In the genomic region with DNA sequence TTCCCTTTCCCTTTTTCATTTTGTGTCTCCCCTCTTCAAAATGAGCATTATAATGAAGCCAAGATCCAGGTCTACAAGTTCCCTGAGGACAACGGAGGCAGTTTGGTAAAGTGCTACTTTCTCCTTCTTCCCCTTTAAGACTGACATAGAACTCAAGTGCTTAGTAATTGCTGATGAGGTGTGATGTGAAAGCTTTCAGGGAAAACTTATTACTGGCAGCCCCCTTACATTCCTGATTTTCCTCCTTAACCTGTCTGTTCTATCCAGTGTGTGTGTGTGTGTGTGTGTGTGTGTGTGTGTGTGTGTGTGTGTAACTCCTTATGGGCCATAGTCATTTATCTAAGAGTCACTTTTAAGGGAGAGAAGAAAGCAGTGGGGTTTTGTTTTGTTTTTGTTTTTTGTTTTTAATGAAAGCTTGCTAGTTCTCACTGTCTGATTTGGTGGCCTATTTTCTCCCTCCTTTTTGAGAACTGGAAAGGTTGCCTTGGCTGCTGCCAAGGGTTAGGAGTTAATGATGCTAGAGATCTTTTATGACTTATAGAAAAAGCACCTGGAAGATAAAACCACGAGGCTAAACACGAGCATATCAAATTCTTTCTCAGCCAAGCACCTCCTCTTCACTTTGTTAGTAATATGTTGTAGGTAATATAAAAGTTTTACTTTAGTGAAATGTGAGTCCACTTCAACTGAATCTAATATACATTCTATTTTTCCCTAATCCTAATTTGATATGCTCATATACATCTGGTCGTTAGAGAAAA, we compare ENCODE assay signal across 8 mouse cellular contexts.
DNase-seq lines count a peak whose midpoint lies in the region; ATAC-seq and TF ChIP-seq lines count a peak whose summit lies in the region.

No protein-coding gene starts in this region.

- peak overlapping the region; percentile 91 for H3K4me2 ChIP-seq in heart, embryonic 12.5 days
- H3K4me2 ChIP-seq in hindbrain, postnatal 0 days (ENCODE audit: low read depth, low read length), result peak overlapping the region; percentile 65
- H3K4me2 ChIP-seq in midbrain, embryonic 12.5 days (replicated peaks), result peak overlapping the region; percentile 88

- H3K4me1 ChIP-seq in heart, embryonic 12.5 days (replicated peaks), result peaks cover 26% of the 10 kb centered on the region
- H3K4me1 ChIP-seq in embryonic facial prominence, embryonic 10.5 days, result peaks cover 22% of the 10 kb centered on the region
- H3K4me1 ChIP-seq in hindbrain, postnatal 0 days (ENCODE audit: insufficient read depth, low read length), result no peaks in the 10 kb centered on the region
- H3K4me1 ChIP-seq in midbrain, embryonic 12.5 days, result 0 out of 2 replicates have a peak, but pooled peaks cover 2% of the 10 kb centered on the region

- H3K4me3 ChIP-seq in heart, embryonic 12.5 days, result peak overlapping the region; percentile 73
- H3K4me3 ChIP-seq in embryonic facial prominence, embryonic 10.5 days, result peak overlapping the region; percentile 64
- peak overlapping the region; percentile 41 for H3K4me3 ChIP-seq in hindbrain, postnatal 0 days (ENCODE audit: low read length)
- peak overlapping the region; percentile 48 for H3K4me3 ChIP-seq in midbrain, embryonic 12.5 days

- peak overlapping the region; percentile 89 for H3K9ac ChIP-seq in heart, embryonic 12.5 days
- 0 out of 2 replicates have a peak overlapping the region, but pooled peaks have one; percentile 39 for H3K9ac ChIP-seq in hindbrain, postnatal 0 days (replicated peaks; ENCODE audit: low read length)
- peak overlapping the region; percentile 59 for H3K9ac ChIP-seq in midbrain, embryonic 12.5 days (replicated peaks)

- peak overlapping the region; percentile 99 for H3K27ac ChIP-seq in heart, embryonic 12.5 days (ENCODE audit: poor library complexity, severe bottlenecking)
- peak overlapping the region; percentile 77 for H3K27ac ChIP-seq in embryonic facial prominence, embryonic 10.5 days (replicated peaks)
- peak overlapping the region; percentile 23; the same call in 1 of the 2 replicates for H3K27ac ChIP-seq in hindbrain, postnatal 0 days
- H3K27ac ChIP-seq in midbrain, embryonic 12.5 days (replicated peaks), result no peak overlapping the region

- intact Hi-C loops in heart, postnatal 25 days (cut with DNase I), result loop anchor here (5.0 kb wide), 1 partner anchor 64 kb away; no protein-coding TSS in a partner anchor

- TF ChIP-seq CTCF in hindbrain, postnatal 0 days (IDR thresholded peaks at IDR 0.05; ENCODE audit: low read depth), result no peak

- no peak for DNase-seq in heart, postnatal 25 days (ENCODE audit: low spot score)
- DNase-seq in embryonic facial prominence, embryonic 10.5 days (ENCODE audit: low spot score), result no peak
- DNase-seq in hindbrain, postnatal 0 days (ENCODE audit: low spot score), result no peak
- no peak for DNase-seq in right cerebral cortex, postnatal 14 days
- DNase-seq in left cerebral cortex, adult 9 months (ENCODE audit: low spot score in 2 of 2), result no peak
- DNase-seq in cerebellum, postnatal 10 days, result no peak

- no peaks in the 10 kb centered on the region for H3K9me3 ChIP-seq in heart, embryonic 12.5 days (replicated peaks)
- H3K9me3 ChIP-seq in embryonic facial prominence, embryonic 10.5 days, result no peaks in the 10 kb centered on the region
- H3K9me3 ChIP-seq in hindbrain, postnatal 0 days (ENCODE audit: low read length), result no peaks in the 10 kb centered on the region
- no peaks in the 10 kb centered on the region for H3K9me3 ChIP-seq in midbrain, embryonic 12.5 days

- H3K27me3 ChIP-seq in heart, embryonic 12.5 days (replicated peaks), result no peaks in the 10 kb centered on the region
- H3K27me3 ChIP-seq in embryonic facial prominence, embryonic 10.5 days (replicated peaks; ENCODE audit: low read depth, poor library complexity, severe bottlenecking), result no peaks in the 10 kb centered on the region
- no peaks in the 10 kb centered on the region for H3K27me3 ChIP-seq in hindbrain, postnatal 0 days (ENCODE audit: insufficient read depth, low read length)
- H3K27me3 ChIP-seq in midbrain, embryonic 12.5 days, result no peaks in the 10 kb centered on the region

- WGBS in heart, embryonic 12.5 days, result 4% methylated on average over 4 of the region's 4 CpGs
- 34% methylated on average over 4 of the region's 4 CpGs for WGBS in embryonic facial prominence, embryonic 10.5 days
- 28% methylated on average over 4 of the region's 4 CpGs for WGBS in hindbrain, postnatal 0 days
- WGBS in midbrain, embryonic 12.5 days, result 34% methylated on average over 4 of the region's 4 CpGs

- no peaks in the 10 kb centered on the region for H3K36me3 ChIP-seq in heart, embryonic 12.5 days
- H3K36me3 ChIP-seq in embryonic facial prominence, embryonic 10.5 days (replicated peaks), result no peaks in the 10 kb centered on the region
- H3K36me3 ChIP-seq in hindbrain, postnatal 0 days (ENCODE audit: insufficient read depth, low read length), result no peaks in the 10 kb centered on the region
- no peaks in the 10 kb centered on the region for H3K36me3 ChIP-seq in midbrain, embryonic 12.5 days

- no peak for ATAC-seq in heart, embryonic 12.5 days (ENCODE audit: insufficient number of reproducible peaks, low FRiP score)
- no peak for ATAC-seq in hindbrain, postnatal 0 days
- peak; percentile 27; the same call in 1 of the 2 replicates for ATAC-seq in midbrain, embryonic 12.5 days (ENCODE audit: low FRiP score, low read depth)

Comparison
In these comparisons a context has a peak if more than half of its experiments do, and no peak if none do; other contexts are left out.
1. H3K9ac ChIP-seq: peak in every context shown above with its lines; median percentile 89 in heart, embryonic 12.5 days; 59 in midbrain, embryonic 12.5 days; 39 in hindbrain, postnatal 0 days.